Mouse (Mus musculus) hindbrain, embryonic 13.5 days (tissue): ENCODE data around the gene Klf4. TPM values are rescaled to one million over a fixed set of nuclear protein-coding genes. Genes with fewer than 3 reads are reported as not detected.

Source experiments
- ATAC-seq: fragments of 200-750 bp; cut with Nextera tagmentation; 2 replicates; pipeline ENCODE4 v1.8.0; 2017; ENCODE audit warnings: moderate TSS enrichment; ENCODE audit not compliant: low FRiP score
- H3K27ac ChIP-seq: fragments of 300-500 bp; sonication (generic); 2 replicates; pipeline ENCODE4 v1.5.1; 2015; ENCODE audit warnings: inconsistent platforms, mild to moderate bottlenecking, moderate library complexity
- H3K27me3 ChIP-seq: fragments of 300-500 bp; sonication (generic); 2 replicates; pipeline ENCODE4 v1.6.1; 2015; ENCODE audit warnings: mild to moderate bottlenecking, inconsistent platforms
- H3K36me3 ChIP-seq: fragments of 300-500 bp; sonication (generic); 2 replicates; pipeline ENCODE4 v1.6.1; 2015; ENCODE audit warnings: mild to moderate bottlenecking, inconsistent platforms
- H3K4me1 ChIP-seq: fragments of 300-500 bp; sonication (generic); replicated peaks from 2 replicates; pipeline ENCODE4 v1.6.1; 2015; ENCODE audit warnings: inconsistent platforms
- H3K4me2 ChIP-seq: fragments of 300-500 bp; sonication (generic); 2 replicates; pipeline ENCODE4 v1.6.1; 2015; ENCODE audit warnings: inconsistent platforms, mild to moderate bottlenecking, moderate library complexity
- H3K4me3 ChIP-seq: fragments of 300-500 bp; sonication (generic); 2 replicates; pipeline ENCODE4 v1.5.1; 2015; ENCODE audit warnings: mild to moderate bottlenecking, inconsistent platforms
- H3K9ac ChIP-seq: fragments of 300-500 bp; sonication (generic); 2 replicates; pipeline ENCODE4 v1.6.1; 2015; ENCODE audit warnings: mild to moderate bottlenecking, inconsistent platforms
- H3K9me3 ChIP-seq: fragments of 300-500 bp; sonication (generic); 2 replicates; pipeline ENCODE4 v1.6.1; 2016; ENCODE audit warnings: inconsistent platforms
- WGBS: fragments of 180-500 bp; shearing (Covaris S2); methylation state at CpG from one replicate; pipeline ENCODE4 v1.1.7; 2015; 5-methylcytosine and 5-hydroxymethylcytosine counted together
- polyA plus RNA-seq: library from polyadenylated mRNA; unstranded; fragments of >200 nt; fragmentation: Nextera tagmentation; extraction: Ambion mirVana; gene quantifications from 2 replicates; pipeline ENCODE4 v1.2.1, GENCODE M21; 2015

The Klf4 gene
- polyA plus RNA-seq, 1 experiment from 2014 or later = 2.7 TPM

- H3K4me1 ChIP-seq = peaks cover 5% of the 10 kb centered on the region
- peak; percentile 98 for ATAC-seq
- peak overlapping the region; percentile 82 for H3K9ac ChIP-seq
- H3K4me2 ChIP-seq = peak overlapping the region; percentile 63
- H3K27ac ChIP-seq = peak overlapping the region; percentile 56
- H3K36me3 ChIP-seq = no peaks in the 10 kb centered on the region
- no peaks in the 10 kb centered on the region for H3K9me3 ChIP-seq
- WGBS = under 1% methylated on average over 39 of the region's 39 CpGs
- peak overlapping the region; percentile 54 for H3K4me3 ChIP-seq
- H3K27me3 ChIP-seq = peaks cover 14% of the 10 kb centered on the region; the same call in 1 of the 2 replicates
Observed at GRCm38 (mm10) chr4:55514733-55515176, 17.5 kb downstream of the Klf4 start.

GRCm38 (mm10) chr4:55513615-55514279 lies 18.5 kb downstream of the Klf4 start:
- H3K4me3 ChIP-seq = no peak overlapping the region
- no peak overlapping the region for H3K9ac ChIP-seq
- peak overlapping the region; percentile 63; the same call in 1 of the 2 replicates for H3K4me2 ChIP-seq
- WGBS = 83% methylated on average over 7 of the region's 7 CpGs
- ATAC-seq = no peak
- H3K27me3 ChIP-seq = peaks cover 14% of the 10 kb centered on the region; the same call in 1 of the 2 replicates
- H3K4me1 ChIP-seq = peaks cover 5% of the 10 kb centered on the region
- no peaks in the 10 kb centered on the region for H3K36me3 ChIP-seq
- no peak overlapping the region for H3K27ac ChIP-seq
- H3K9me3 ChIP-seq = no peaks in the 10 kb centered on the region

- peaks cover 5% of the 10 kb centered on the region for H3K4me1 ChIP-seq
- no peak overlapping the region for H3K27ac ChIP-seq
- peaks cover 14% of the 10 kb centered on the region; the same call in 1 of the 2 replicates for H3K27me3 ChIP-seq
- H3K4me2 ChIP-seq = no peak overlapping the region
- no peaks in the 10 kb centered on the region for H3K9me3 ChIP-seq
- no peak for ATAC-seq
- no peak overlapping the region for H3K9ac ChIP-seq
- no peak overlapping the region for H3K4me3 ChIP-seq
- no peaks in the 10 kb centered on the region for H3K36me3 ChIP-seq
- WGBS = 83% methylated on average over 2 of the region's 2 CpGs
Observed at GRCm38 (mm10) chr4:55511389-55511788, 20.9 kb downstream of the Klf4 start.

GRCm38 (mm10) chr4:55508712-55509111 lies 23.6 kb downstream of the Klf4 start:
- no peak for ATAC-seq
- Histone ChIP-seq H3K9ac (no peak overlapping the region), H3K4me2 (no peak overlapping the region), H3K27me3 (peaks cover 6% of the 10 kb centered on the region; the same call in 1 of the 2 replicates), H3K36me3 (no peaks in the 10 kb centered on the region), H3K9me3 (no peaks in the 10 kb centered on the region), H3K27ac (no peak overlapping the region), H3K4me1 (no peaks in the 10 kb centered on the region), H3K4me3 (no peak overlapping the region)
- WGBS = 91% methylated on average over 7 of the region's 7 CpGs

GRCm38 (mm10) chr4:55498621-55499020 lies 33.6 kb downstream of the Klf4 start:
- H3K36me3 ChIP-seq = no peaks in the 10 kb centered on the region
- no peak overlapping the region for H3K4me2 ChIP-seq
- no peak overlapping the region for H3K27ac ChIP-seq
- WGBS = 62% methylated on average over 1 of the region's 1 CpGs
- no peaks in the 10 kb centered on the region for H3K4me1 ChIP-seq
- no peaks in the 10 kb centered on the region for H3K9me3 ChIP-seq
- H3K4me3 ChIP-seq = no peak overlapping the region
- H3K9ac ChIP-seq = no peak overlapping the region
- ATAC-seq = no peak
- H3K27me3 ChIP-seq = no peaks in the 10 kb centered on the region

GRCm38 (mm10) chr4:55496416-55496815 lies 35.9 kb downstream of the Klf4 start:
- Histone ChIP-seq H3K27ac (no peak overlapping the region), H3K9me3 (no peaks in the 10 kb centered on the region), H3K36me3 (no peaks in the 10 kb centered on the region), H3K9ac (no peak overlapping the region), H3K4me2 (no peak overlapping the region), H3K4me1 (no peaks in the 10 kb centered on the region), H3K4me3 (no peak overlapping the region), H3K27me3 (no peaks in the 10 kb centered on the region)
- WGBS = 89% methylated on average over 7 of the region's 7 CpGs
- no peak for ATAC-seq

GRCm38 (mm10) chr4:55493261-55493660 lies 39.0 kb downstream of the Klf4 start:
- H3K9me3 ChIP-seq = no peaks in the 10 kb centered on the region
- H3K27ac ChIP-seq = no peak overlapping the region
- no peaks in the 10 kb centered on the region for H3K4me1 ChIP-seq
- H3K36me3 ChIP-seq = no peaks in the 10 kb centered on the region
- H3K9ac ChIP-seq = no peak overlapping the region
- 82% methylated on average over 3 of the region's 3 CpGs for WGBS
- no peak overlapping the region for H3K4me2 ChIP-seq
- no peaks in the 10 kb centered on the region for H3K27me3 ChIP-seq
- no peak for ATAC-seq
- H3K4me3 ChIP-seq = no peak overlapping the region

- 68% methylated on average over 3 of the region's 3 CpGs for WGBS
- no peak overlapping the region for H3K4me3 ChIP-seq
- H3K27me3 ChIP-seq = no peaks in the 10 kb centered on the region
- H3K4me2 ChIP-seq = no peak overlapping the region
- ATAC-seq = no peak
- H3K9me3 ChIP-seq = no peaks in the 10 kb centered on the region
- H3K4me1 ChIP-seq = no peaks in the 10 kb centered on the region
- no peaks in the 10 kb centered on the region for H3K36me3 ChIP-seq
- H3K9ac ChIP-seq = no peak overlapping the region
- no peak overlapping the region for H3K27ac ChIP-seq
Observed at GRCm38 (mm10) chr4:55489328-55489727, 42.9 kb downstream of the Klf4 start.

- H3K27ac ChIP-seq = no peak overlapping the region
- no peaks in the 10 kb centered on the region for H3K4me1 ChIP-seq
- WGBS = 86% methylated on average over 6 of the region's 6 CpGs
- no peaks in the 10 kb centered on the region for H3K27me3 ChIP-seq
- ATAC-seq = no peak
- H3K36me3 ChIP-seq = no peaks in the 10 kb centered on the region
- no peaks in the 10 kb centered on the region for H3K9me3 ChIP-seq
- no peak overlapping the region for H3K4me3 ChIP-seq
- no peak overlapping the region for H3K4me2 ChIP-seq
- H3K9ac ChIP-seq = no peak overlapping the region
Observed at GRCm38 (mm10) chr4:55488604-55489003, 43.7 kb downstream of the Klf4 start.

- no peaks in the 10 kb centered on the region for H3K36me3 ChIP-seq
- no peak overlapping the region for H3K27ac ChIP-seq
- WGBS = 20% methylated on average over 25 of the region's 25 CpGs
- H3K9me3 ChIP-seq = no peaks in the 10 kb centered on the region
- H3K9ac ChIP-seq = peak overlapping the region; percentile 29; the same call in 1 of the 2 replicates
- peaks cover 22% of the 10 kb centered on the region for H3K4me1 ChIP-seq
- peak overlapping the region; percentile 19; the same call in 1 of the 2 replicates for H3K4me3 ChIP-seq
- ATAC-seq = peak; percentile 57
- peak overlapping the region; percentile 49 for H3K4me2 ChIP-seq
- no peaks in the 10 kb centered on the region for H3K27me3 ChIP-seq
Observed at GRCm38 (mm10) chr4:55480322-55480767, 51.9 kb downstream of the Klf4 start.

- Histone ChIP-seq H3K4me3 (no peak overlapping the region), H3K27me3 (no peaks in the 10 kb centered on the region), H3K4me1 (peaks cover 22% of the 10 kb centered on the region), H3K9ac (no peak overlapping the region), H3K4me2 (no peak overlapping the region), H3K9me3 (no peaks in the 10 kb centered on the region), H3K27ac (no peak overlapping the region), H3K36me3 (no peaks in the 10 kb centered on the region)
- 51% methylated on average over 5 of the region's 5 CpGs for WGBS
- ATAC-seq = 0 out of 2 replicates have a peak, but pooled peaks have one; percentile 53
Observed at GRCm38 (mm10) chr4:55478333-55478732, 53.9 kb downstream of the Klf4 start.

GRCm38 (mm10) chr4:55477933-55478332 lies 54.3 kb downstream of the Klf4 start:
- H3K9me3 ChIP-seq = no peaks in the 10 kb centered on the region
- 39% methylated on average over 4 of the region's 4 CpGs for WGBS
- no peak overlapping the region for H3K4me3 ChIP-seq
- no peak overlapping the region for H3K4me2 ChIP-seq
- H3K27me3 ChIP-seq = no peaks in the 10 kb centered on the region
- H3K27ac ChIP-seq = no peak overlapping the region
- no peak overlapping the region for H3K9ac ChIP-seq
- no peaks in the 10 kb centered on the region for H3K36me3 ChIP-seq
- ATAC-seq = peak; percentile 61; the same call in 1 of the 2 replicates
- H3K4me1 ChIP-seq = peaks cover 22% of the 10 kb centered on the region

GRCm38 (mm10) chr4:55477210-55477759 lies 55.0 kb downstream of the Klf4 start:
- ATAC-seq = no peak
- no peak overlapping the region for H3K4me2 ChIP-seq
- no peak overlapping the region for H3K9ac ChIP-seq
- H3K36me3 ChIP-seq = no peaks in the 10 kb centered on the region
- H3K27me3 ChIP-seq = no peaks in the 10 kb centered on the region
- no peaks in the 10 kb centered on the region for H3K9me3 ChIP-seq
- WGBS = 86% methylated on average over 7 of the region's 7 CpGs
- no peak overlapping the region for H3K27ac ChIP-seq
- H3K4me3 ChIP-seq = no peak overlapping the region
- peaks cover 22% of the 10 kb centered on the region for H3K4me1 ChIP-seq
